Mouse (Mus musculus) cortical plate, adult 2 months (tissue): ENCODE measurements around the gene G0s2.

Source experiments
- CTCF ChIP-seq: fragments of 200-500 bp; IDR thresholded peaks from 2 replicates; pipeline ENCODE4 v1.5.1; 2011; ENCODE audit warnings: mild to moderate bottlenecking, control low read depth, low read length; ENCODE audit not compliant: insufficient read depth; ENCODE audit errors: extremely low read depth
- POLR2A ChIP-seq: fragments of 200-500 bp; IDR thresholded peaks from 2 replicates; pipeline ENCODE4 v1.6.1; 2011; ENCODE audit warnings: mild to moderate bottlenecking, low read length, control low read depth; ENCODE audit not compliant: insufficient read depth; ENCODE audit errors: extremely low read depth

- TF ChIP-seq CTCF: no peak
- TF ChIP-seq POLR2A: no peak
Observed at GRCm38 (mm10) chr1:193238426-193238825, 34.6 kb downstream of the G0s2 start.
